Mouse (Mus musculus): ENCODE results near the gene Ndufv3. TPM values are rescaled to one million over a fixed set of nuclear protein-coding genes. Genes with fewer than 3 reads are reported as not detected.

Ndufv3 gene
- polyA plus RNA-seq, 2 experiments: 65.5 to 194 TPM

- Histone ChIP-seq H3K36me3 (replicated peaks; ENCODE audit: control insufficient read depth, insufficient read depth, low read depth) (peaks cover 24% of the 10 kb centered on the region), H3K4me3 (ENCODE audit: insufficient read depth in 1 of 2, low read depth in 2 of 2, low read length in 2 of 2) (no peak overlapping the region), H3K9me3 (ENCODE audit: control insufficient read depth, low read length) (no peaks in the 10 kb centered on the region), H3K9ac (replicated peaks) (no peak overlapping the region), H3K27me3 (ENCODE audit: control insufficient read depth, insufficient read depth, low read length) (no peaks in the 10 kb centered on the region), H3K4me1 (replicated peaks; ENCODE audit: control insufficient read depth in 2 of 2, insufficient read depth in 2 of 2, low read length in 1 of 2) (peaks cover 11 to 12% of the 10 kb centered on the region in 2 experiments), H3K4me2 (ENCODE audit: low read depth) (peak overlapping the region; percentile 4; the same call in 1 of the 2 replicates), H3K27ac (0 out of 2 replicates have a peak overlapping the region, but pooled peaks have one; percentile 14)
- DNase-seq (ENCODE audit: low read depth in 3 of 3, low spot score in 3 of 3) (peak; percentile 45 to 59 (median 49)), ATAC-seq (ENCODE audit: insufficient read depth) (peak; percentile 90)
- 31% methylated on average over 12 of the region's 12 CpGs for WGBS (ENCODE audit: insufficient replicate concordance)
- peak; percentile 39; the same call in 1 of the 2 replicates for TF ChIP-seq EP300 (IDR thresholded peaks at IDR 0.05; ENCODE audit: low read depth)
- TF ChIP-seq CTCF (IDR thresholded peaks at IDR 0.05; ENCODE audit: low read depth): no peak
Observed at GRCm38 (mm10) chr17:31502261-31502927, 17.5 kb upstream of the Ndufv3 start.

- peaks cover 20% of the 10 kb centered on the region for H3K36me3 ChIP-seq (replicated peaks; ENCODE audit: control insufficient read depth, insufficient read depth, low read depth)
- H3K27ac ChIP-seq: no peak overlapping the region
- H3K4me1 ChIP-seq (replicated peaks; ENCODE audit: control insufficient read depth in 2 of 2, insufficient read depth in 2 of 2, low read length in 1 of 2): peaks cover 11 to 12% of the 10 kb centered on the region in 2 experiments
- ATAC-seq (ENCODE audit: insufficient read depth): no peak
- no peak overlapping the region for H3K4me2 ChIP-seq (ENCODE audit: low read depth)
- TF ChIP-seq CTCF (IDR thresholded peaks at IDR 0.05; ENCODE audit: low read depth) (no peak), EP300 (IDR thresholded peaks at IDR 0.05; ENCODE audit: low read depth) (no peak)
- DNase-seq (ENCODE audit: low read depth in 3 of 3, low spot score in 3 of 3): no peak
- H3K27me3 ChIP-seq (ENCODE audit: control insufficient read depth, insufficient read depth, low read length): no peaks in the 10 kb centered on the region
- no peaks in the 10 kb centered on the region for H3K9me3 ChIP-seq (ENCODE audit: control insufficient read depth, low read length)
- H3K9ac ChIP-seq (replicated peaks): no peak overlapping the region
- H3K4me3 ChIP-seq (ENCODE audit: insufficient read depth in 1 of 2, low read depth in 2 of 2, low read length in 2 of 2): no peak overlapping the region
- 77% methylated on average over 12 of the region's 12 CpGs for WGBS (ENCODE audit: insufficient replicate concordance)
Observed at GRCm38 (mm10) chr17:31503337-31503736, 16.6 kb upstream of the Ndufv3 start.

- no peak for ATAC-seq (ENCODE audit: insufficient read depth)
- Histone ChIP-seq H3K4me2 (ENCODE audit: low read depth) (no peak overlapping the region), H3K36me3 (replicated peaks; ENCODE audit: control insufficient read depth, insufficient read depth, low read depth) (peaks cover 22% of the 10 kb centered on the region), H3K4me1 (replicated peaks; ENCODE audit: control insufficient read depth in 2 of 2, insufficient read depth in 2 of 2, low read length in 1 of 2) (peaks cover 11 to 12% of the 10 kb centered on the region in 2 experiments), H3K4me3 (ENCODE audit: insufficient read depth in 1 of 2, low read depth in 2 of 2, low read length in 2 of 2) (no peak overlapping the region), H3K9ac (replicated peaks) (no peak overlapping the region), H3K27me3 (ENCODE audit: control insufficient read depth, insufficient read depth, low read length) (no peaks in the 10 kb centered on the region), H3K9me3 (ENCODE audit: control insufficient read depth, low read length) (no peaks in the 10 kb centered on the region), H3K27ac (no peak overlapping the region)
- no peak for TF ChIP-seq EP300 (IDR thresholded peaks at IDR 0.05; ENCODE audit: low read depth)
- WGBS (ENCODE audit: insufficient replicate concordance): 66% methylated on average over 2 of the region's 2 CpGs
- DNase-seq (ENCODE audit: low read depth in 3 of 3, low spot score in 3 of 3): no peak
Observed at GRCm38 (mm10) chr17:31503936-31504335, 16.0 kb upstream of the Ndufv3 start.

- no peak for TF ChIP-seq EP300 (IDR thresholded peaks at IDR 0.05; ENCODE audit: low read depth)
- no peak for TF ChIP-seq CTCF (IDR thresholded peaks at IDR 0.05; ENCODE audit: low read depth)
- H3K9me3 ChIP-seq (ENCODE audit: control insufficient read depth, low read length): no peaks in the 10 kb centered on the region
- no peak overlapping the region for H3K27ac ChIP-seq
- no peak overlapping the region for H3K4me2 ChIP-seq (ENCODE audit: low read depth)
- WGBS (ENCODE audit: insufficient replicate concordance): 75% methylated on average over 5 of the region's 5 CpGs
- no peak for ATAC-seq (ENCODE audit: insufficient read depth)
- H3K27me3 ChIP-seq (ENCODE audit: control insufficient read depth, insufficient read depth, low read length): no peaks in the 10 kb centered on the region
- no peak for DNase-seq (ENCODE audit: low read depth in 3 of 3, low spot score in 3 of 3)
- no peak overlapping the region for H3K9ac ChIP-seq (replicated peaks)
- H3K4me1 ChIP-seq (replicated peaks; ENCODE audit: control insufficient read depth in 2 of 2, insufficient read depth in 2 of 2, low read length in 1 of 2): peaks cover 11 to 12% of the 10 kb centered on the region in 2 experiments
- no peak overlapping the region for H3K4me3 ChIP-seq (ENCODE audit: insufficient read depth in 1 of 2, low read depth in 2 of 2, low read length in 2 of 2)
- peaks cover 21% of the 10 kb centered on the region for H3K36me3 ChIP-seq (replicated peaks; ENCODE audit: control insufficient read depth, insufficient read depth, low read depth)
Observed at GRCm38 (mm10) chr17:31505013-31505412, 14.9 kb upstream of the Ndufv3 start.

GRCm38 (mm10) chr17:31506282-31506681 is 13.6 kb upstream of the Ndufv3 start:
- H3K27me3 ChIP-seq (ENCODE audit: control insufficient read depth, insufficient read depth, low read length): no peaks in the 10 kb centered on the region
- ATAC-seq (ENCODE audit: insufficient read depth) (no peak), DNase-seq (ENCODE audit: low read depth in 3 of 3, low spot score in 3 of 3) (no peak)
- no peak overlapping the region for H3K4me3 ChIP-seq (ENCODE audit: insufficient read depth in 1 of 2, low read depth in 2 of 2, low read length in 2 of 2)
- H3K9ac ChIP-seq (replicated peaks): no peak overlapping the region
- peaks cover 13 to 14% of the 10 kb centered on the region in 2 experiments for H3K4me1 ChIP-seq (replicated peaks; ENCODE audit: control insufficient read depth in 2 of 2, insufficient read depth in 2 of 2, low read length in 1 of 2)
- TF ChIP-seq EP300 (IDR thresholded peaks at IDR 0.05; ENCODE audit: low read depth): no peak
- TF ChIP-seq CTCF (IDR thresholded peaks at IDR 0.05; ENCODE audit: low read depth): no peak
- no peaks in the 10 kb centered on the region for H3K9me3 ChIP-seq (ENCODE audit: control insufficient read depth, low read length)
- 81% methylated on average over 7 of the region's 7 CpGs for WGBS (ENCODE audit: insufficient replicate concordance)
- peaks cover 20% of the 10 kb centered on the region for H3K36me3 ChIP-seq (replicated peaks; ENCODE audit: control insufficient read depth, insufficient read depth, low read depth)
- H3K27ac ChIP-seq: no peak overlapping the region
- no peak overlapping the region for H3K4me2 ChIP-seq (ENCODE audit: low read depth)
